Mouse (Mus musculus): Measurements from ENCODE around the gene Large2. TPM values are rescaled to one million over a fixed set of nuclear protein-coding genes. Genes with fewer than 3 reads are reported as not detected.
A peak's percentile ranks its signal among the peaks of the same experiment; 100 is the strongest.

Gene Large2
- polyA plus RNA-seq, 1 experiment from 2014 or later: 6.6 TPM

DNA sequence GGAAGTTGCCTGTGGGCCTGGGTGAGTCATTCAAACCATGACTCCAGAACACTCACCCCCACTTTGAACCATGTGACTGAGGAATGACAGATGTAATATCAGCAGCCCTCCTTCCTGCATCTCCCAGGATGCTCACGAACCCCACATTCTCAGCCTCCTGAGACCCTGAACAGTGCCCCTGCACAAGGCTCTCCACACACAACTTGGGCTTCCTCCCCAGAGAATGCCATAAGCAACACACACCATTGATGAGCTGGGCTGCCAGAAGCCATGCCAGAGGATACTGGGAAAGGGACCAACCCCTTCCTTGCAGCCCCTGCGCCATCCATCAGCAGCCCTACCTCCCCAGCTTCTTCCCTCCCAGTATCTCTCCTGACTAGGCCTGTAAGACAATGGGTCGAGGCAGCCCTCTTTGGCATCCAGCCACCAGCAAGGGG lies 13.4 kb upstream of the Large2 start:
- Histone ChIP-seq H3K4me1 (ENCODE audit: control insufficient read depth, insufficient read depth, low read length) (peaks cover 20% of the 10 kb centered on the region), H3K27ac (replicated peaks; ENCODE audit: low read depth, low read length) (no peak overlapping the region), H3K4me3 (ENCODE audit: low read depth, low read length) (peak overlapping the region; percentile 69), H3K27me3 (ENCODE audit: control insufficient read depth, insufficient read depth, low read length) (no peaks in the 10 kb centered on the region), H3K9ac (replicated peaks; ENCODE audit: low read length) (peak overlapping the region; percentile 66), H3K36me3 (replicated peaks; ENCODE audit: control insufficient read depth, insufficient read depth, low read depth, low read length) (peaks cover 4% of the 10 kb centered on the region; the same call in 1 of the 2 replicates), H3K9me3 (replicated peaks; ENCODE audit: control insufficient read depth, low read length) (no peaks in the 10 kb centered on the region), H3K4me2 (ENCODE audit: low read depth, low read length) (peak overlapping the region; percentile 93)
- DNase-seq (ENCODE audit: low spot score) (no peak), ATAC-seq (replicated peaks; ENCODE audit: insufficient number of reproducible peaks, low FRiP score, low TSS enrichment, low read depth) (no peak)
- WGBS: 61% methylated on average over 3 of the region's 3 CpGs

DNA sequence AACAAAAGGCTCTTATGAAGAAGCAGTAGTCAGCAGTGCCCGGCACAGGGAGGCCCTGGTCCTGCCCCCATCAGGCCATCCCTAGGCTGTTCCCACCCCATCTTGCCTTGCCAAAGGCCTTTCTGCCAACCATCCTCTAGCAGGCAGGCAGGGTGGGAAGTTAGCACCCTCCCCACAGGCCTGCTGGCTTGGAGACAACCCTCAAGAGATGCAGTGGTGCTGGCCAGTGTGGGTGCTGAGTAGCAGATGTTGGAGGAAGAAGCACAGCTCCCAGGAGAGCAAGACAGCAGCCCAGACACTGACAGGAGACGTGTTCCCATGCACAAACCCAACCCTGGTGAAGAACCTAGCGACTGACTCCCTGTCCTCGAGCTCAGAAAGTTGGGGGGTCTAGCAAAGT lies 13.0 kb upstream of the Large2 start:
- DNase-seq (ENCODE audit: low spot score) (no peak), ATAC-seq (replicated peaks; ENCODE audit: insufficient number of reproducible peaks, low FRiP score, low TSS enrichment, low read depth) (no peak)
- no peak overlapping the region for H3K4me2 ChIP-seq (ENCODE audit: low read depth, low read length)
- no peak overlapping the region for H3K27ac ChIP-seq (replicated peaks; ENCODE audit: low read depth, low read length)
- H3K36me3 ChIP-seq (replicated peaks; ENCODE audit: control insufficient read depth, insufficient read depth, low read depth, low read length): peaks cover 4% of the 10 kb centered on the region; the same call in 1 of the 2 replicates
- no peak overlapping the region for H3K9ac ChIP-seq (replicated peaks; ENCODE audit: low read length)
- no peak overlapping the region; the same call in 1 of the 2 replicates for H3K4me3 ChIP-seq (ENCODE audit: low read depth, low read length)
- 62% methylated on average over 4 of the region's 4 CpGs for WGBS
- no peaks in the 10 kb centered on the region for H3K27me3 ChIP-seq (ENCODE audit: control insufficient read depth, insufficient read depth, low read length)
- H3K9me3 ChIP-seq (replicated peaks; ENCODE audit: control insufficient read depth, low read length): no peaks in the 10 kb centered on the region
- H3K4me1 ChIP-seq (ENCODE audit: control insufficient read depth, insufficient read depth, low read length): peaks cover 15% of the 10 kb centered on the region

- H3K4me3 ChIP-seq (ENCODE audit: low read depth, low read length): no peak overlapping the region
Measured at GRCm38 (mm10) chr2:92386821-92387570, 12.3 kb upstream of the Large2 start.

GRCm38 (mm10) chr2:92385113-92386051 lies 10.7 kb upstream of the Large2 start:
- H3K9ac ChIP-seq (replicated peaks; ENCODE audit: low read length): no peak overlapping the region
- 79% methylated on average over 22 of the region's 22 CpGs for WGBS
- no peak for ATAC-seq (replicated peaks; ENCODE audit: insufficient number of reproducible peaks, low FRiP score, low TSS enrichment, low read depth)
- H3K4me2 ChIP-seq (ENCODE audit: low read depth, low read length): no peak overlapping the region
- no peak overlapping the region for H3K4me3 ChIP-seq (ENCODE audit: low read depth, low read length)
- H3K27ac ChIP-seq (replicated peaks; ENCODE audit: low read depth, low read length): no peak overlapping the region
- peaks cover 9% of the 10 kb centered on the region for H3K4me1 ChIP-seq (ENCODE audit: control insufficient read depth, insufficient read depth, low read length)
- H3K9me3 ChIP-seq (replicated peaks; ENCODE audit: control insufficient read depth, low read length): no peaks in the 10 kb centered on the region
- no peak for DNase-seq (ENCODE audit: low spot score)
- peaks cover 4% of the 10 kb centered on the region; the same call in 1 of the 2 replicates for H3K36me3 ChIP-seq (replicated peaks; ENCODE audit: control insufficient read depth, insufficient read depth, low read depth, low read length)
- H3K27me3 ChIP-seq (ENCODE audit: control insufficient read depth, insufficient read depth, low read length): no peaks in the 10 kb centered on the region

More at GRCm38 (mm10) chr2:92386821-92387570, 12.3 kb upstream of the Large2 start:
- Histone ChIP-seq H3K4me2 (ENCODE audit: low read depth, low read length) (no peak overlapping the region), H3K4me1 (ENCODE audit: control insufficient read depth, insufficient read depth, low read length) (peaks cover 15% of the 10 kb centered on the region), H3K36me3 (replicated peaks; ENCODE audit: control insufficient read depth, insufficient read depth, low read depth, low read length) (peaks cover 4% of the 10 kb centered on the region; the same call in 1 of the 2 replicates), H3K9me3 (replicated peaks; ENCODE audit: control insufficient read depth, low read length) (no peaks in the 10 kb centered on the region), H3K9ac (replicated peaks; ENCODE audit: low read length) (no peak overlapping the region), H3K27me3 (ENCODE audit: control insufficient read depth, insufficient read depth, low read length) (no peaks in the 10 kb centered on the region), H3K27ac (replicated peaks; ENCODE audit: low read depth, low read length) (no peak overlapping the region)
- 87% methylated on average over 30 of the region's 30 CpGs for WGBS
- no peak for DNase-seq (ENCODE audit: low spot score)
- ATAC-seq (replicated peaks; ENCODE audit: insufficient number of reproducible peaks, low FRiP score, low TSS enrichment, low read depth): no peak

DNA sequence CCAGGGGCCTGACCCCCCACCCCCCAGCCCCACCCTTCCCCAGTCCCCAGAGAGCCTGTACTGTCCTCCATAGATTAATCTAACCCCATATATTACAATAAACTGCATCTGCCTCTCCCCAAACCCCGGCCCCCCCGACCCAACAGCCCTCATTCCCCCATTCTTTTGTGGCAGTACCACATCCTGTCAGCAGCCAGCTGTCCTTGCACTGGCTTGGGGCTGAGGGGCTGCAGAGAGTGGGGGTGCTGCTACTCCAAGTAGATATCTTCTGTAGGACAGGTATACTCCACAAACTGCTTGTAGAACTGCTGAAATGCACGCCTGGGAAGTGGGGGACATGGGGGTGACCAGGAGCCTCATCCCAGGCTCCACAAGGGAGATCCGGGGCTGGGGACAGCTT lies 9.4 kb upstream of the Large2 start:
- Histone ChIP-seq H3K4me3 (ENCODE audit: low read depth, low read length) (no peak overlapping the region), H3K36me3 (replicated peaks; ENCODE audit: control insufficient read depth, insufficient read depth, low read depth, low read length) (peaks cover 4% of the 10 kb centered on the region; the same call in 1 of the 2 replicates), H3K4me1 (ENCODE audit: control insufficient read depth, insufficient read depth, low read length) (peaks cover 4% of the 10 kb centered on the region), H3K9ac (replicated peaks; ENCODE audit: low read length) (no peak overlapping the region), H3K4me2 (ENCODE audit: low read depth, low read length) (no peak overlapping the region), H3K27me3 (ENCODE audit: control insufficient read depth, insufficient read depth, low read length) (no peaks in the 10 kb centered on the region), H3K9me3 (replicated peaks; ENCODE audit: control insufficient read depth, low read length) (no peaks in the 10 kb centered on the region), H3K27ac (replicated peaks; ENCODE audit: low read depth, low read length) (no peak overlapping the region)
- DNase-seq (ENCODE audit: low spot score): no peak
- 78% methylated on average over 4 of the region's 4 CpGs for WGBS
- no peak for ATAC-seq (replicated peaks; ENCODE audit: insufficient number of reproducible peaks, low FRiP score, low TSS enrichment, low read depth)

DNA sequence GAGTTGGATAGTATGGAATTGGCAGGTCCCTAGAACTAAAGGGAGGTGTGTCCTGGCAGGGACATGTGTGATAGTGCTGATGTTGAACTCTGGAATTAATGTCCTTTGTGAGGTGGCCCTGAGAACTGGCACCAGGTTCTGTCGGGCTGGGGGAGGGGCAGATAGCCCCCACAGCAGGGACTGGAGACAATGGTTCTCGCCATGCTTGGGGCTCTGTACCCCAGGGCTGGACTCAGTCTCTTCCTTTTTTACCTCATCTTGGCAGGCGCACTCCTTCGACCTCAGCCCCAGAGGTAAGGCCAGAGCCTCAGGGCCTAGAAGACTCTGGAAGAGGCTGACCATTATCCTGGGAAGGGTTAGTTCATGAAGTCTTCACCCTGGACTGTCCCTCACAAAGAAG lies 8.1 kb upstream of the Large2 start:
- no peak overlapping the region for H3K4me3 ChIP-seq (ENCODE audit: low read depth, low read length)
- no peak overlapping the region for H3K4me2 ChIP-seq (ENCODE audit: low read depth, low read length)
- H3K9me3 ChIP-seq (replicated peaks; ENCODE audit: control insufficient read depth, low read length): no peaks in the 10 kb centered on the region
- no peak for ATAC-seq (replicated peaks; ENCODE audit: insufficient number of reproducible peaks, low FRiP score, low TSS enrichment, low read depth)
- WGBS: 82% methylated on average over 4 of the region's 4 CpGs
- peaks cover 4% of the 10 kb centered on the region; the same call in 1 of the 2 replicates for H3K36me3 ChIP-seq (replicated peaks; ENCODE audit: control insufficient read depth, insufficient read depth, low read depth, low read length)
- no peak for DNase-seq (ENCODE audit: low spot score)
- no peak overlapping the region for H3K9ac ChIP-seq (replicated peaks; ENCODE audit: low read length)
- H3K27me3 ChIP-seq (ENCODE audit: control insufficient read depth, insufficient read depth, low read length): no peaks in the 10 kb centered on the region
- no peaks in the 10 kb centered on the region for H3K4me1 ChIP-seq (ENCODE audit: control insufficient read depth, insufficient read depth, low read length)
- no peak overlapping the region for H3K27ac ChIP-seq (replicated peaks; ENCODE audit: low read depth, low read length)

GRCm38 (mm10) chr2:92381901-92382588 lies 7.4 kb upstream of the Large2 start, which contains the start of gene 1700029I15Rik:
1700029I15Rik (plus strand) TSS chr2:92382538.
- WGBS: 84% methylated on average over 5 of the region's 5 CpGs
- ATAC-seq (replicated peaks; ENCODE audit: insufficient number of reproducible peaks, low FRiP score, low TSS enrichment, low read depth): no peak
- Histone ChIP-seq H3K36me3 (replicated peaks; ENCODE audit: control insufficient read depth, insufficient read depth, low read depth, low read length) (peaks cover 4% of the 10 kb centered on the region; the same call in 1 of the 2 replicates), H3K9me3 (replicated peaks; ENCODE audit: control insufficient read depth, low read length) (no peaks in the 10 kb centered on the region), H3K9ac (replicated peaks; ENCODE audit: low read length) (no peak within 1 kb of the TSS), H3K4me1 (ENCODE audit: control insufficient read depth, insufficient read depth, low read length) (no peaks in the 10 kb centered on the region), H3K4me2 (ENCODE audit: low read depth, low read length) (no peak within 1 kb of the TSS), H3K27ac (replicated peaks; ENCODE audit: low read depth, low read length) (no peak within 1 kb of the TSS), H3K4me3 (ENCODE audit: low read depth, low read length) (no peak within 1 kb of the TSS), H3K27me3 (ENCODE audit: control insufficient read depth, insufficient read depth, low read length) (no peaks in the 10 kb centered on the region)
- no peak for DNase-seq (ENCODE audit: low spot score)
